Mouse (Mus musculus): Measurements from ENCODE around the gene Atp5h. TPM values are rescaled to one million over a fixed set of nuclear protein-coding genes. Genes with fewer than 3 reads are reported as not detected.
"Not testable (repeated sequence)": the region's sequence is repeated elsewhere in the genome, so short reads cannot be mapped to it uniquely, and the experiment has no call there.

Atp5h gene
- total and polyA plus RNA-seq, 2 experiments from 2014 or later = 1,040 to 4,106 TPM

- TF ChIP-seq EP300 (IDR thresholded peaks at IDR 0.05; ENCODE audit: low read depth) (no peak), CTCF (IDR thresholded peaks at IDR 0.05; ENCODE audit: low read depth) (no peak)
- H3K36me3 ChIP-seq (replicated peaks; ENCODE audit: control insufficient read depth, insufficient read depth, low read length) = peaks cover 7% of the 10 kb centered on the region; the same call in 1 of the 2 replicates
- no peaks in the 10 kb centered on the region for H3K9me3 ChIP-seq (replicated peaks; ENCODE audit: control insufficient read depth, low read length)
- peaks cover 2% of the 10 kb centered on the region; the same call in 1 of the 2 replicates for H3K4me1 ChIP-seq (ENCODE audit: control insufficient read depth, insufficient read depth)
- no peak overlapping the region for H3K9ac ChIP-seq (replicated peaks; ENCODE audit: low read depth, low read length)
- H3K27ac ChIP-seq (ENCODE audit: low read depth) = no peak overlapping the region
- no peak overlapping the region for H3K4me2 ChIP-seq (ENCODE audit: low read depth, low read length)
- no peaks in the 10 kb centered on the region for H3K27me3 ChIP-seq (ENCODE audit: control insufficient read depth, insufficient read depth, low read length)
- ATAC-seq (ENCODE audit: insufficient read depth, low read depth) (no peak), DNase-seq (ENCODE audit: low spot score) (no peak)
- no peak overlapping the region for H3K4me3 ChIP-seq (ENCODE audit: low read depth, low read length)
- WGBS = 70% methylated on average over 7 of the region's 7 CpGs
Observed at GRCm38 (mm10) chr11:115398085-115398484, 21.7 kb downstream of the Atp5h start.

- Histone ChIP-seq H3K4me3 (ENCODE audit: low read depth, low read length) (peak overlapping the region; percentile 2; the same call in 1 of the 2 replicates), H3K27ac (ENCODE audit: low read depth) (no peak overlapping the region), H3K9me3 (replicated peaks; ENCODE audit: control insufficient read depth, low read length) (no peaks in the 10 kb centered on the region), H3K36me3 (replicated peaks; ENCODE audit: control insufficient read depth, insufficient read depth, low read length) (peaks cover 26% of the 10 kb centered on the region), H3K9ac (replicated peaks; ENCODE audit: low read depth, low read length) (no peak overlapping the region), H3K27me3 (ENCODE audit: control insufficient read depth, insufficient read depth, low read length) (no peaks in the 10 kb centered on the region), H3K4me1 (ENCODE audit: control insufficient read depth, insufficient read depth) (no peaks in the 10 kb centered on the region), H3K4me2 (ENCODE audit: low read depth, low read length) (peak overlapping the region; percentile 42)
- ATAC-seq (ENCODE audit: insufficient read depth, low read depth) (peak; percentile 53; the same call in 1 of the 2 replicates), DNase-seq (ENCODE audit: low spot score) (no peak)
- TF ChIP-seq EP300 (IDR thresholded peaks at IDR 0.05; ENCODE audit: low read depth) (no peak), CTCF (IDR thresholded peaks at IDR 0.05; ENCODE audit: low read depth) (no peak)
- 56% methylated on average over 34 of the region's 34 CpGs for WGBS
Observed at GRCm38 (mm10) chr11:115393721-115394325, 25.9 kb downstream of the Atp5h start.

- Histone ChIP-seq H3K9ac (replicated peaks; ENCODE audit: low read depth, low read length) (no peak overlapping the region), H3K36me3 (replicated peaks; ENCODE audit: control insufficient read depth, insufficient read depth, low read length) (peaks cover 26% of the 10 kb centered on the region), H3K27ac (ENCODE audit: low read depth) (no peak overlapping the region), H3K4me3 (ENCODE audit: low read depth, low read length) (no peak overlapping the region), H3K4me1 (ENCODE audit: control insufficient read depth, insufficient read depth) (no peaks in the 10 kb centered on the region), H3K9me3 (replicated peaks; ENCODE audit: control insufficient read depth, low read length) (no peaks in the 10 kb centered on the region), H3K27me3 (ENCODE audit: control insufficient read depth, insufficient read depth, low read length) (no peaks in the 10 kb centered on the region), H3K4me2 (ENCODE audit: low read depth, low read length) (no peak overlapping the region)
- ATAC-seq (ENCODE audit: insufficient read depth, low read depth) (no peak), DNase-seq (ENCODE audit: low spot score) (no peak)
- 91% methylated on average over 7 of the region's 7 CpGs for WGBS
- TF ChIP-seq CTCF (IDR thresholded peaks at IDR 0.05; ENCODE audit: low read depth) = no peak
- no peak for TF ChIP-seq EP300 (IDR thresholded peaks at IDR 0.05; ENCODE audit: low read depth)
Observed at GRCm38 (mm10) chr11:115391358-115391757, 28.4 kb downstream of the Atp5h start.

GRCm38 (mm10) chr11:115386859-115387258 lies 32.9 kb downstream of the Atp5h start:
- not testable (repeated sequence) for H3K27me3 ChIP-seq (ENCODE audit: control insufficient read depth, insufficient read depth, low read length); H3K9me3 ChIP-seq (replicated peaks; ENCODE audit: control insufficient read depth, low read length); H3K4me3 ChIP-seq (ENCODE audit: low read depth, low read length); H3K9ac ChIP-seq (replicated peaks; ENCODE audit: low read depth, low read length); ATAC-seq (ENCODE audit: insufficient read depth, low read depth); H3K4me1 ChIP-seq (ENCODE audit: control insufficient read depth, insufficient read depth); DNase-seq (ENCODE audit: low spot score); H3K27ac ChIP-seq (ENCODE audit: low read depth); H3K4me2 ChIP-seq (ENCODE audit: low read depth, low read length)
- 89% methylated on average over 3 of the region's 3 CpGs for WGBS
- H3K36me3 ChIP-seq (replicated peaks; ENCODE audit: control insufficient read depth, insufficient read depth, low read length) = peaks cover 17% of the 10 kb centered on the region

- Histone ChIP-seq H3K27ac (ENCODE audit: low read depth) (no peak overlapping the region), H3K4me1 (ENCODE audit: control insufficient read depth, insufficient read depth) (peaks cover 10% of the 10 kb centered on the region), H3K27me3 (ENCODE audit: control insufficient read depth, insufficient read depth, low read length) (peaks cover 5% of the 10 kb centered on the region; the same call in 1 of the 2 replicates), H3K9ac (replicated peaks; ENCODE audit: low read depth, low read length) (no peak overlapping the region), H3K36me3 (replicated peaks; ENCODE audit: control insufficient read depth, insufficient read depth, low read length) (no peaks in the 10 kb centered on the region), H3K9me3 (replicated peaks; ENCODE audit: control insufficient read depth, low read length) (no peaks in the 10 kb centered on the region), H3K4me2 (ENCODE audit: low read depth, low read length) (peak overlapping the region; percentile 98; the same call in 1 of the 2 replicates), H3K4me3 (ENCODE audit: low read depth, low read length) (no peak overlapping the region)
- ATAC-seq (ENCODE audit: insufficient read depth, low read depth) (no peak), DNase-seq (ENCODE audit: low spot score) (no peak)
- TF ChIP-seq CTCF (IDR thresholded peaks at IDR 0.05; ENCODE audit: low read depth) (no peak), EP300 (IDR thresholded peaks at IDR 0.05; ENCODE audit: low read depth) (no peak)
- WGBS = 82% methylated on average over 5 of the region's 5 CpGs
Observed at GRCm38 (mm10) chr11:115384587-115384986, 35.2 kb downstream of the Atp5h start.
